Mouse (Mus musculus): ENCODE measurements around the gene Wnt5b. TPM values are rescaled to one million over a fixed set of nuclear protein-coding genes. Genes with fewer than 3 reads are reported as not detected.

Wnt5b gene
- total RNA-seq (2021), result 1 to 10 TPM; 2.3 to 5.3 TPM

GRCm38 (mm10) chr6:119543803-119544517 is at the start of gene Wnt5b:
Gene Wnt5b (minus strand): TSS chr6:119544347.
- DNase-seq, result peak; percentile 28 to 44
- intact Hi-C loops (cut with DNase I), result no loop called here

GRCm38 (mm10) chr6:119590872-119591271 is 46.7 kb upstream of the Wnt5b start:
- no peak for DNase-seq
- intact Hi-C loops (cut with DNase I), result no loop called here

GRCm38 (mm10) chr6:119587897-119588296 is 43.8 kb upstream of the Wnt5b start:
- no peak for DNase-seq
- intact Hi-C loops (cut with DNase I), result no loop called here

- intact Hi-C loops (cut with DNase I), result no loop called here
- DNase-seq, result no peak
These were observed 43.3 kb upstream of the Wnt5b start for GRCm38 (mm10) chr6:119587454-119587853.

GRCm38 (mm10) chr6:119585652-119586375 is 41.7 kb upstream of the Wnt5b start:
- peak; percentile 26 to 30 for DNase-seq
- intact Hi-C loops (cut with DNase I), result no loop called here

- intact Hi-C loops (cut with DNase I), result no loop called here
- no peak for DNase-seq
These were observed 39.9 kb upstream of the Wnt5b start for GRCm38 (mm10) chr6:119584061-119584460.

- intact Hi-C loops (cut with DNase I), result no loop called here
These were observed 39.0 kb upstream of the Wnt5b start for GRCm38 (mm10) chr6:119583165-119583564.

GRCm38 (mm10) chr6:119576706-119577105 is 32.6 kb upstream of the Wnt5b start:
- no peak for DNase-seq
- intact Hi-C loops (cut with DNase I), result no loop called here

More at GRCm38 (mm10) chr6:119583165-119583564, 39.0 kb upstream of the Wnt5b start:
- DNase-seq, result no peak

- intact Hi-C loops (cut with DNase I), result no loop called here
- no peak for DNase-seq
These were observed 31.2 kb upstream of the Wnt5b start for GRCm38 (mm10) chr6:119575331-119575730.

GRCm38 (mm10) chr6:119572296-119572695 is 28.1 kb upstream of the Wnt5b start:
- peak; percentile 12 to 27 for DNase-seq
- intact Hi-C loops (cut with DNase I), result no loop called here

GRCm38 (mm10) chr6:119570797-119571196 is 26.6 kb upstream of the Wnt5b start:
- intact Hi-C loops (cut with DNase I), result no loop called here
- no peak for DNase-seq

GRCm38 (mm10) chr6:119568339-119568738 is 24.2 kb upstream of the Wnt5b start:
- no peak for DNase-seq
- intact Hi-C loops (cut with DNase I), result no loop called here

GRCm38 (mm10) chr6:119565451-119566379 is 21.6 kb upstream of the Wnt5b start:
- intact Hi-C loops (cut with DNase I), result no loop called here
- DNase-seq, result peak in 1 of 2 experiments; percentile 17

- DNase-seq, result peak in 1 of 2 experiments; percentile 14
- intact Hi-C loops (cut with DNase I), result no loop called here
These were observed 18.4 kb upstream of the Wnt5b start for GRCm38 (mm10) chr6:119562558-119562957.

GRCm38 (mm10) chr6:119558855-119559254 is 14.7 kb upstream of the Wnt5b start:
- intact Hi-C loops (cut with DNase I), result no loop called here
- DNase-seq, result no peak

- intact Hi-C loops (cut with DNase I), result no loop called here
- DNase-seq, result no peak
These were observed 10.3 kb upstream of the Wnt5b start for GRCm38 (mm10) chr6:119554439-119554838.

GRCm38 (mm10) chr6:119544518-119544864 is 344 bp upstream of the Wnt5b start:
- intact Hi-C loops (cut with DNase I), result no loop called here
- peak in 1 of 2 experiments; percentile 13 for DNase-seq

- peak in 1 of 2 experiments; percentile 15 for DNase-seq
- intact Hi-C loops (cut with DNase I), result no loop called here
These were observed 718 bp downstream of the Wnt5b start for GRCm38 (mm10) chr6:119543456-119543802.

GRCm38 (mm10) chr6:119535867-119536266 is 8.3 kb downstream of the Wnt5b start:
- intact Hi-C loops (cut with DNase I), result no loop called here
- no peak for DNase-seq

- no peak for DNase-seq
- intact Hi-C loops (cut with DNase I), result no loop called here
These were observed 10.9 kb downstream of the Wnt5b start for GRCm38 (mm10) chr6:119533170-119533709.

GRCm38 (mm10) chr6:119529659-119530058 is 14.5 kb downstream of the Wnt5b start:
- intact Hi-C loops (cut with DNase I), result no loop called here
- DNase-seq, result no peak
